In genomic region chr2:30695041-30695440, GRCm38 (mm10) we compare ENCODE assay signal across 10 mouse cellular contexts.
A peak's percentile ranks its signal among the peaks of the same experiment; 100 is the strongest.
DNase-seq lines count a peak whose midpoint lies in the region; ATAC-seq and TF ChIP-seq lines count a peak whose summit lies in the region.
"Had no signal": no experiment of that assay in that cellular context is flagged by ENCODE, and none has a peak within 500 bp of the region (broad histone marks: within the 10 kb centered on the region; RNA-seq: fewer than 3 reads in every experiment).

No protein-coding gene starts in this region.

- no peak overlapping the region for H3K9ac ChIP-seq in kidney, postnatal 0 days (ENCODE audit: low read depth, low read length)

- TF ChIP-seq POLR2A in cerebellum, adult 2 months (IDR thresholded peaks at IDR 0.05; ENCODE audit: borderline replicate concordance, insufficient read depth, low read length), result no peak
- TF ChIP-seq POLR2A in olfactory bulb, adult 2 months (IDR thresholded peaks at IDR 0.05; ENCODE audit: insufficient read depth, low read depth, low read length), result no peak

- ATAC-seq in kidney, postnatal 0 days (replicated peaks; ENCODE audit: low FRiP score, low read depth), result no peak
- ATAC-seq: Patski had no signal

- no peaks in the 10 kb centered on the region for H3K27me3 ChIP-seq in cerebellum, adult 2 months (ENCODE audit: control insufficient read depth, insufficient read depth, low read length)
- no peaks in the 10 kb centered on the region for H3K27me3 ChIP-seq in kidney, postnatal 0 days (ENCODE audit: insufficient read depth, low read length)
- H3K27me3 ChIP-seq: Patski had no signal

- intact Hi-C loops in left cerebral cortex, adult 2 months (cut with DNase I), result no loop called here

- H3K9me3 ChIP-seq in kidney, postnatal 0 days (replicated peaks; ENCODE audit: low read length), result no peaks in the 10 kb centered on the region

- no peak overlapping the region for H3K4me3 ChIP-seq in cerebellum, adult 2 months (replicated peaks; ENCODE audit: insufficient read depth, low read depth, low read length)
- no peak overlapping the region for H3K4me3 ChIP-seq in left cerebral cortex, adult 2 months
- H3K4me3 ChIP-seq in kidney, postnatal 0 days (replicated peaks; ENCODE audit: low read depth, low read length), result no peak overlapping the region
- no peak overlapping the region for H3K4me3 ChIP-seq in olfactory bulb, adult 2 months (ENCODE audit: insufficient read depth, low read depth, low read length)
- H3K4me3 ChIP-seq: myocyte had no signal

- peaks cover 60% of the 10 kb centered on the region for H3K4me1 ChIP-seq in cerebellum, adult 2 months (ENCODE audit: control insufficient read depth, insufficient read depth, low read length)
- peaks cover 33% of the 10 kb centered on the region for H3K4me1 ChIP-seq in kidney, postnatal 0 days (replicated peaks; ENCODE audit: insufficient read depth, low read length)
- H3K4me1 ChIP-seq in olfactory bulb, adult 2 months (ENCODE audit: control insufficient read depth, insufficient read depth, low read length), result peaks cover 62% of the 10 kb centered on the region

- no peak for TF ChIP-seq CTCF in cerebellum, adult 2 months (IDR thresholded peaks at IDR 0.05; ENCODE audit: borderline replicate concordance, insufficient read depth, low read depth, low read length)
- no peak for TF ChIP-seq CTCF in left cerebral cortex, adult 2 months (IDR thresholded peaks at IDR 0.05)
- no peak for TF ChIP-seq CTCF in kidney, postnatal 0 days (IDR thresholded peaks at IDR 0.05; ENCODE audit: low read depth)
- TF ChIP-seq CTCF in olfactory bulb, adult 2 months (IDR thresholded peaks at IDR 0.05; ENCODE audit: insufficient read depth, low read depth, low read length), result no peak

- H3K27ac ChIP-seq in cerebellum, adult 2 months (ENCODE audit: insufficient read depth, low read length), result peak overlapping the region; percentile 80
- peak overlapping the region; percentile 72 for H3K27ac ChIP-seq in left cerebral cortex, adult 2 months
- H3K27ac ChIP-seq in kidney, postnatal 0 days, result peak overlapping the region; percentile 68
- H3K27ac ChIP-seq in olfactory bulb, adult 2 months (ENCODE audit: insufficient read depth, low read depth, low read length), result peak overlapping the region; percentile 78

- DNase-seq in cerebellum, adult 2 months, result peak in 1 of 2 experiments; percentile 40
- DNase-seq in cerebellum, postnatal 14 days, result no peak
- DNase-seq in left cerebral cortex, adult 2 months (ENCODE audit: extremely low spot score in 1 of 2, low spot score in 2 of 2), result no peak
- no peak for DNase-seq in left cerebral cortex, adult 8-10 months (ENCODE audit: low spot score in 2 of 2)
- no peak for DNase-seq in kidney, postnatal 0 days (ENCODE audit: low spot score)
- no peak for DNase-seq in spleen, postnatal 4 days (ENCODE audit: low spot score in 2 of 2)
- no peak for DNase-seq in right cerebral cortex, adult 2 months (ENCODE audit: low spot score in 2 of 2)

- H3K4me2 ChIP-seq in kidney, postnatal 0 days (ENCODE audit: low read length), result no peak overlapping the region

- H3K36me3 ChIP-seq in kidney, postnatal 0 days (ENCODE audit: insufficient read depth, low read length), result no peaks in the 10 kb centered on the region

- WGBS in cerebellum, adult 2 months, result 93% methylated on average over 1 of the region's 1 CpGs
- WGBS in kidney, postnatal 0 days, result 95% methylated on average over 1 of the region's 1 CpGs
- 93% methylated on average over 1 of the region's 1 CpGs for WGBS in olfactory bulb, adult 2 months
